Mouse (Mus musculus): ENCODE results near the gene Lrp3. TPM values are rescaled to one million over a fixed set of nuclear protein-coding genes. Genes with fewer than 3 reads are reported as not detected.
"Not testable (repeated sequence)": the region's sequence is repeated elsewhere in the genome, so short reads cannot be mapped to it uniquely, and the experiment has no call there.

The Lrp3 gene
- 10 to 100 TPM; 18.4 to 19.3 TPM for total RNA-seq (2021)
- long read RNA-seq, experiment 1, full-length matches to known transcripts: 11 of 23 reads
- long read RNA-seq, experiment 1, partial matches to known transcripts: 3 of 23 reads
- long read RNA-seq, experiment 1, other reads (novel, unspliced or antisense): 9 of 23 reads
- long read RNA-seq, experiment 2, full-length matches to known transcripts: 6 of 10 reads
- long read RNA-seq, experiment 2, partial matches to known transcripts: 0 of 10 reads
- long read RNA-seq, experiment 2, other reads (novel, unspliced or antisense): 4 of 10 reads

DNA sequence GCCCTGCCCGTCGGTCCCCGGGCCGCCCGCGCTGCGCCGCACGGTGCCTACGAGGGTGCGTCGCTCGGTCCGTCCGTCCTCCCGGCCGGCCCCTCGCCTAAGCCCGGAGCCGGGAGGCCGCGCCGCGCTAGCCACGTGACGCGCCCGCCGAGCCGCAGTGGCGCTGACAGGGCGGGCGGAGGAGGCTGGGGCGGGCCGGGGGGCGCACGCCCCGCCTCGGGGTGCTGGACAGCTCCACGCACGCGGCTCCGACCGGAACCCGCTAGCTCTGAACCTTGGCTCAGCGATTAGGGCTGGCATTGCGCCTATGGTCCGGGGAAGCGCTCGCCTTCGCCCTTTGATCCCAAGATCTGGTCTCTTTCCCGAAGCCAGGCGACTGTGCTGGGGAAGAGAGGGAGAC lies at the start of gene Lrp3:
TSS of gene Lrp3 (minus strand) at position 274 of the 400 bp plus-strand sequence.
- DNase-seq: peak; percentile 92 to 94

DNA sequence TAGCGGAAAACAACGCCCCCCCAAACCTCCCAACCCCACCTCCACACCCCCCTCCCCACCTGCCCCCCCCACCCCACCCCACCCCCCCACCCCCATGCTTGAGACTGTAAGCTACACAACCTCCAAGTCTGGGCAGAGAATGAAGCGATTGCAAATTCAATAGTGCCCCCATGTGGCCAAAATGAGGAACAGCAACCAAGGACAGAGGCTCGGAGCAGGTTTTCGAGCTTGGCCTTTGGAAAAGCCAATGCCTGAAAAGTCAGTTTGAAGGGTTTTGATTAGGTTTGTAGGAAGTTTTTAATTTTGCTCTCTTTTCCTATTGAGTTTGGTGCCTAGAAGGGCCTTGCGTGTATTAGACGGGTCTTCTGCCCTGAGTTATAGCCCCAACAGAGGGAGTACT lies 49.4 kb upstream of the Lrp3 start:
- DNase-seq: peak; percentile 54 to 61

DNA sequence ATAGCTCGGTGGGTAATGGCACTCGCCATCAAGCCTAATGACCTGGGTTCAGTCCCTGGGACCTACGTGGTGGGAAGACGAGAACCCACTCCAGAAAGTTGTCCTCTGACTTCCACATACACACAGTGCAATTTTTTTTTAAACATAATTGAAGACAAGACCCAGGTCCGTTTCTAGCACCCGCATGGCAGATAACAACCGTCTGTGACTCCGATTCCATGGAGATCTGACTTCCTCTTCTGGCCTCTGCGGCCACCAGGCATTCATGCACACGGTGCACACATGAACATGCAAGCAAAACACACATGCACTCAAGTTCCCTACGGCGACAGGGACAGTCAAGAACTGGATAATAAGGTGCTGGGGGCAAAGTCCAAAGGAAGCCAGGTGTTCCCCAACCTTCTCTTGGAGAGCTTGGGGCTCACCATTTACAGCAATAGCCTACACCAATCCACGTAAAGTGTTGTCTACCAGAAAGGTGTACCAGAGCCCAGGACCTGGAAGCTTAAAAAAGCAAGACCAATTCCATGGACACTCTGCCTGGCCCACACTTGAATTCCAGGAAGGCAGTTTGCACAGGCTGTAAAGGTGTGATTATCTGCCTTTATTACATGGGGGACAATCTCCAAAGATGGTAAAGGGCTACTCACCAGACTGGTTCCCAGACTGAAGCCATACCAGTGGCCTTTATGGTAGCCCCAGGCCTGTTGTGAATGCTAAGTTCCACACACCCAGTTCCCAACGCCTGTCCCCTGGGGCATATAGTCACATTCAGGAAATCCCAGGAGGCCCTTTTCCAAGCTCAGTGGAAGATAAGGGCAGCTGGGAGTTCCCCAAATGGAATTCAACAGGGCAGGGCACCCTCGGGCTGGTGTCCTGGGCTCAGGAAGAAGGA lies 48.5 kb upstream of the Lrp3 start:
- DNase-seq: no peak

DNA sequence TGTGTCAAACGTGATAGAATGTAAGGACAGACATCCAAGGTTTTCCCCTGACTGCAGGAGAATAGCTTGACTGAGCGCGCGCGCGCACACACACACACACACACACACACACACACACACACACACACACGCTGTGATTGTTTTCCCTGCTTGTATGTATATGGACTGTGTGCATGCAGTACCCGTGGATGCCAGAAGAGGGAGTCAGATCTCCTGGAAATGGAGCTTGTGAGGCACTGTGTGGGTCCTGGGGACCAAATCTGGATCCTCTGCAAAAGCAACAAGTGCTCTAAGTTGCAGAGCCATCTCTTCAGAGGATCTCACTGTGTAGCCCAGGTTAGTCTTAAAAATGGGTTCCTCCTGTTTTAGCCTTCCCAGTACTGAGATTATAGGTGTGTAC lies 44.1 kb upstream of the Lrp3 start:
- no peak for DNase-seq

DNA sequence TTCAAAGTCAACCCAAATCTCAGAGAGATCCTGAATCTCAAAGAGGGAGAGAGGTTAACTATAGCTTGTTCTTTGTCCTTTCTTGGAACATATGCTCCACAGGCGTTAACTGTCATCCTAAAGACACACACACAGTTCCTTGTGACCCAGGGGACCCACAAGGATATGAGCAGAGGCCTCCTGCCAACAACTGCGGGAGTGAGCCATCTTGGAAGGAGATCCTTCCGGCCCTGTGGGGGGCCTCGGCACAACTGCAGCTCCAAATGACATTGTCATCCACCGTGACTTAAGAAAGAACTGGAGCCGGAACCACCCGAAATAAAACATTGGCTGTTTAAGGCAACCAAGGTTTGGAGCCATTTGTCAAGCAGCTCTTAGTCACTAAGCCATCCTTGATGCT lies 43.0 kb upstream of the Lrp3 start:
- DNase-seq: peak in 1 of 2 experiments; percentile 14

DNA sequence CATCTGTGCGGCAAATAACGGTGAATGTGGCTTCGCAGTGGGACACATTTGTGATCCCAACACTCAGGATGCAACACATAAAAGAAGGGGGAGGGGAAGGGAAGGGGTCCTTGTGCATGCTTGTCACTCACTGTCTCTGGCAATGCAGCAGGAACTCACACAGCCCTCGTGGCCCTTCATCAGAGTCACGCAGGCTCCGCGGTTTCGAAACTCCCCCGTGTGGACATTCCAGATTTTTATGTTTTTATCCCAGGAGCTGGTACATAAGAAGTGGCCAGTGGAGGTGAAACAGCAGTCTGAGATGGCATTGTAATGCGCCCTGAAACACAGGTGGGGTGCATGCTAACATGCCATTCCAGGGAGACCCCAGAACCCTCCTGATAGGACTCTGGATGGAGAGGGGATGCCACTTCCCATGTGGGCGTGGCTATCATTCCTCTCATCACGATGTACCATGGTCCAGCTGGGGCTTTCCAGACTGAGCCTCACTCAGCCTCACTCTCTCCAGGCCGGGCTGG lies 36.8 kb upstream of the Lrp3 start:
- peak; percentile 39 to 61 for DNase-seq

DNA sequence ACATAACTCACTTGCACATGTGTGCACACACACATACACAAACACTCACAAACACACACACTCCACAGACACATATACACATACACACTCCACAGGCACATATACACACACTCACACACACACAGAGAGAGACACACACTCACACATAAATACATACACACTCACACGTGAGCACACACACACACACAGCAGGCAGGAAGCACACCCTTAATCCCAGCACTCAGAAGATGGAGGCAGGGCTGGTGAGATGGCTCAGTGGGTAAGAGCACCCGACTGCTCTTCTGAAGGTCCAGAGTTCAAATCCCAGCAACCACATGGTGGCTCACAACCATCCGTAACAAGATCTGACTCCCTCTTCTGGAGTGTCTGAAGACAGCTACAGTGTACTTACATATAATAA lies 22.6 kb upstream of the Lrp3 start:
- DNase-seq: not testable (repeated sequence)

DNA sequence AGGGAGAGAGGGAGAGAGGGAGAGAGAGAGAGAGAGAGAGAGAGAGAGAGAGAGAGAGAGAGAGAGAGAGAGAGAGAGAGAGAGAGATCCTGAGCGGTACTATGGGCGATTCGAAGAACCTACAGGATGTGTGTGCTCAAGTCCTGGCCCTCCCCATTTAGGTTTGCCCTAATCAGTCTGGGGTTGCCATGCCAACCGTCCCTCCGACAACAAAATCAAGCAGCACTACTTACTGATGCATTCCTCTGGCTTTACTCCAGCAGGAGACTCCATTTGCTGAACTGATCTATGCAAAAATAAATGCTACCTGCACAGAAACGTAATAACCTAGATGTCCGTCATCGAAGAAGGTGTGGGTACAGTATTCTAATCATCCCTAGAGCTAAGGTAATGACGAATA lies 20.0 kb upstream of the Lrp3 start:
- DNase-seq: peak; percentile 72 to 75

DNA sequence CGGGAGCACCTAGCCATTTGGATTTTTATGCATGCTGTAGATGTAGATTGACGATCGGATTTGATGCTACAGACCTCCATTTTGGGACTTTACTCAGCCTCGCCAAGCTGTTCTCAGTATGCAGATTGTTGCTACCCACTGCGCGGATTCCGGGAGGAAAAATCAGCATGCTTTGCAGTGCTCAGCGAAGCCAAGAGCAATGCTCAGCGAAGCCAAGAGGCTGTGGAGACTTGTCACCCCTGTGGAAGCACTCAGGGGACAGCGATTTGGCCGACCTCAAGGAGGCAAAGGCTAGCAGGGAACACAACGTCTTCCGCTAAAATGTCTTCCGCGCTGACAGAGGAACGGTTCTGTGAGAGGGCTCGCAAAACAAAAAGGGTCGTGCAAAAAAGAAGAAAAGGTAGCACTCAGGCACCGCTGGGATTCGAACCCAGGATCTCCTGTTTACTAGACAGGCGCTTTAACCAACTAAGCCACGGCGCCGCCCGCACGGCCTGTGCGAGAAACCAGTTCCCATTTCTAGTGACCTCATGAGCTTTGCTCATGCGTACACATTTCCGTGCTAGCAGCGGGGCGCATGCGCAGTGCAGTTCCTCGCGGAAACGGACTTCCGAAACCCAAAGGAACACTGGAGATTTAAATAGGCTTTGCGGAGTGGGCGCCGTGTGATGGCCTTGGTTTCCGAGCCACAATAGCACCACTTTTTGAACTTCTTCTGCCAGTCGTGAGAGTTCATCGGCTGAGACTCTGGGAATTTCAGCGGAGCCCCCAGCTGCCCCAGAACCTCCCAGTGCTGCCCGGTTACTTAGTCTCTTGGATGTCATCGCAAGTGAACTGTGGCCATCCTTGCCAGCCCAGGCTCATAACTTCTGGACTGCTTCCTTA lies 19.3 kb upstream of the Lrp3 start:
- peak; percentile 96 to 97 for DNase-seq

DNA sequence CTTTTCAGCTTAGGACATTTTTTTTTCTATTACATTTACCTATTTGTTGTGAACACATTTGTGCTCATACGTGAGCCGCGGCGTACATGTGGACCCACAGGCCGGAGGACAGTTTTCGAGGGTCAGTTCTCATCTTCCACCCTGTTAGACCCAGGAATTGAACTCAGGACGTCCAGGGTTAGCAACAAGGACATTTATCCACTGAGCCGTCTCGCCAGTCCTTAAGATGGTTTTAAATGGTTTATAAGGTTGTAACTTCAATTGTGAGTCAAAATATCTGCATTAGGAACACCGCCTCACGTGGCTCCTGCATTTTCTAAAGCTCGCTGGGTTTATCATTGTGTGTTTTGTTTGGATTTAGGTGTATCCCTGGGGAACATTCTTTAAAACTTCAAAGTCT lies 18.6 kb upstream of the Lrp3 start:
- no peak for DNase-seq

DNA sequence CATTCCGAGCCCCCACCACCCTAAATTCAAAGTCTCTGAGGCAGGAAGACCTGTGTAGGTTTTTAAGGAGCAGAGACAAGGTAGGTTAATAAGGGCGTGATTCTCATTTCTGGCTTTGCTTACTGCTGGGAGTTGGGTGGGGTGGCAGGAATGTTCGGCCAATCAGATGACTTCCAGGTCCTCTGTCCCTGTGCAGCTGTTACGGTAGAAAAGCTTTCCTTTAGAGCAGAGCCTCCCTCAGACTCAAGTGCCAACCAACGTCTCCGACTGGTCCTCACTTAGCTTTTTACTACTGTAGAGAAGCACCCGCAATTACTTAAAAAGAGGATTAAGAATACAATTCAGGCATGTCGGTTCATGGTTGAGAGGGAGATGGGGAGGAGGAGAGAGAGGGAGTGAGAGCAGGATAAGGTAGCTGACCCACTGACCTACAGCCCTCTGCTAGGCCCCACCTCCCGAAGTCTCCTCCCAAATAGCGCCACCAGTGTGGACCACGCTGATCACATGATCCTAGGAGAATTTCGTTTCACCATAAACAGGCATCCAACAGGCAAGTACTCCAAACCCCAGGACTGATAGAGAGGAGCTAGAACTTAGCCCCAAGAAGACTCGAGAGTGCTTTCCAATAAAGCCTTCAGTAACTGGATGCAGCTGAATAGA lies 17.6 kb upstream of the Lrp3 start:
- DNase-seq: no peak

DNA sequence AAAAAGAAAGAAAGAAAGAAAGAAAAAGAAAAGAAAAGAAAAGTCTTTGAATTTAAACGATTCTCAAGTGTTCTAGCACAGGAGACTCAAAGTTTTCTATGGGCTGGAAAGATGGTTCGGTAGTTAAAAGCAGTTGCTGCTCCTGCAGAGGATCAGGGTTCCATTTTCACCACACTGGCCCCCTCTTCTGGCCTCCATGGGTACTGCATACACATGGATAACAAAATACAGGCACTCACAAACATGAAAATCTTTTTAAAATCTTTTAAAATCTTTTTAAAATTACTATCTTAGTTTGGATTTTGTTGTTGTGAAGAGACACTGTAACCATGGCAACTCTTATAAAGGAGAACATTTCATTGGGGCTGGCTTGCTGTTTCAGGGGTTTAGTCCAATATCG lies 15.0 kb upstream of the Lrp3 start:
- no peak for DNase-seq

DNA sequence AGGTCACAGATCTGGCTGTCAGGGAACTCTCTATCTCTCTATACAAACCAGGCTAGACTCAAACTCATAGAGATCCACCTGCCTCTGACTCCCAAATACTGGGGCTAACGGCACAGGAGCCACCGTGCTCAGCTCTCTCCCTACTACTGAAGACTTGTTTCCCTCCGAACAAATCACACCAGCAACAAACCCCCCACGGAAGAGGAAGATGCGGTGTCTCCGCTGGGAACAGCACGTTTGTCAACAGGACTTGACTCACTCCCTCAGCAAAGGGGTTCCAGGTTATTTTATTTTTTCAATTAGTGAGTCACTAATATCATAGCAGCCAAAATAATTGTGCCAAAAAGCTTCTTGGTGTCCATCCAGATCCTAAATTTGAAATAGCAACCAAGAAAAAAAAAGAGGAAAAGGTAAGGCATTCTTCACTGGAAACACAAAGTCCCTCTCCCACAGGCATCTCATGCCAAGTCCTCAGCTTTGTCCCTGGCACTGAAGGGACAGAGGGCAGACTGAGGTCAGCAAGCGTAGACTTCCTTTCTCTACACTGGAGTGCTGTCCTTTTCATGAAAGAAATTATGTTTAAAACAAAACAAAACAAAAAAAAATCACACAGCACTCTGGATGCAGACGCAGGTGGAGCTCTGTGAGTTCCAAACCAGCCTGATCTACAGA lies 5.5 kb upstream of the Lrp3 start:
- peak in 1 of 2 experiments; percentile 25 for DNase-seq

DNA sequence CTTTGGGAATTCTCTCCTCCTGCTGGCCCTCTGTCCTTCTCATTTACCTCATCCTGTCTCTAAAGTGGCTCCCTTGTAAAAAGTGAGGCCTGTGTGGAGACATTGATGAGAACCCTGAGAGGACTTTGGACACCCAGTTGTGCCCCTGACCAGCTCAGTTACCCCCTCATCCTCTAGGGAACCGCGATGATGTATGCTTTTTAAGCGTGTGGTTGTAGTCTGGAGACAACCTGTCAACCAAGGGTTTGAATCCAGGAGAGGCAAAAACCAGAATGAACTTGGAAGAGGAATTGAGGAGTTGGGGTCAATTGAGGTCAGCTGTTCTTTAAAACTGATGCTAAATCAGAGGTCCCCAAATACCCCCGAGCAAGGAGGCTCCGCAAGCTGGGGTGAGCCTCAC lies 433 bp upstream of the Lrp3 start:
- no peak for DNase-seq

DNA sequence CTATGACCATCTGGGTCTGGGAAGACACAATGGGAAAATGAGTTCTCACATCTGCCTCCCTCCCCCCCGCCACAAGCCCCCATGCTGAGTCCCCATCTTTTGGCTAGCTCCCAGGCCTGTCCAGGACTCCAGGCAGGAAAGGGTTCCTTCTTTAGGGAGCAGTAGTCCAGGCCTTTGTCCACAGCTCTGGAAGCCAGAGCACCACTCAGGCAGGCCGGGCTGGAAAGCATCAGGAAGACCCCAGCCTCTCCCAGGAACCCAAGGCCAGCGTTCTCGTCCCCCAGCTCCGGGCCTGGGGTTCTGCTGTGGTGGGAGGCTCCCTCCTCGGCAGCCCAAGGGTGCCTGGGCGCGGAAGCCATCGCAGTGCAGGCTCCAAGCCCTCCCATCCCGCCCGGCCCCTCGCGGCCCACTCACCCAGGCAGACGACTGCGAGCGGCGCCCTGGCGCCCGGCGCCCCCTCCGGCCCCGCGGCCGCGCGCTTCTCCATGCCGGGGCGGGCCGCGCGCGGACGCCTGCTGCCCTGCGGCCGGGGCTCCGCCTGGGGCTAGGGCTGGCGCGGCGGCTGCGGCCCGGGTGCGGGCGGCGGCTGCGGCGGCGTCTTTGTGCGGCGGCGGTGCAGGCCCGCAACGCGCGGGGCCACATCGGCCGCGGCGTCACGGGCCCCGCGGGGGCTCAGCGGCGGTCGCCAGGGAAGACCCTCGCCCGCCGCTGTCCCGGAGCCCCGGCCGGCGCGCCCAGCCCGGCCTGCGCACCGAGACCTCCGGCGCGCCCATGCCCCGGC lies 666 bp downstream of the Lrp3 start:
- DNase-seq: peak; percentile 35 to 49

DNA sequence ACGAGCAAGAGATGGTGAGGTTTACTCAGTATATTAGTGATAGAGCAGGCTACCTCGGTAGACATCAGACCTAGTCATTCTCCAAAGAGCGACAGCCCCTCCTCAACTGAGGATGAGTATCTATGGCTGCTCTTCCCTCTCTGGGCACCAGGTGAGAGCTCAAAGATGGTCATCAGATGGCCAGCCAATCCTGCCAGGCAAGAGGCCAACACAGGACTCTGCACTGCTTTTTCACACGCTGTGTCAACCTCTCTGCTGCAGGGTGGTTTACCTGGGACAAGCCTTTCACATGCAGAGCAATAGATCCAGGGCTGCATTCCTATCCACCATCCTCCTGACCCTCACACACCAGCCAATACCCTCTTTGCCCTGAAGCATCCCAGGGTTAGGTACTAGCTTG lies 3.5 kb downstream of the Lrp3 start:
- DNase-seq: no peak

DNA sequence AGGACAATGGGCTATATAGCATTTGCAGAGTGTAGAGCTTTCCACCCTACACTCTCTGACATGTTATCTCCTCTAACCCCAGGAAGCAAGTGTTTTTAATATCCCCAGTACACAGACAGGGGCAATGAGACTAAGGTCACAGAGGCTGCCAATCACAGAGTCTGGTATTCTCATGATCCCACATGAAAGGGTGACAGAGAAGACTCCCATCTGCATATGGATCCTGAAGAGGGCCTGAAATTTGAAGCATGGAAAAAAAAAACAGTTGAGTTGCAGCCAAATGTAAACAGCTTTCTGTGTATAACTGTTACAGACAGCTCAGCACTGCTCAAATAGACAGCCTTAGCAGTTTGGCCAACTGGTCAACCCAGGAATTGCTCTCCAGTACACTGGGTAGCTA lies 15.5 kb downstream of the Lrp3 start:
- DNase-seq: no peak

DNA sequence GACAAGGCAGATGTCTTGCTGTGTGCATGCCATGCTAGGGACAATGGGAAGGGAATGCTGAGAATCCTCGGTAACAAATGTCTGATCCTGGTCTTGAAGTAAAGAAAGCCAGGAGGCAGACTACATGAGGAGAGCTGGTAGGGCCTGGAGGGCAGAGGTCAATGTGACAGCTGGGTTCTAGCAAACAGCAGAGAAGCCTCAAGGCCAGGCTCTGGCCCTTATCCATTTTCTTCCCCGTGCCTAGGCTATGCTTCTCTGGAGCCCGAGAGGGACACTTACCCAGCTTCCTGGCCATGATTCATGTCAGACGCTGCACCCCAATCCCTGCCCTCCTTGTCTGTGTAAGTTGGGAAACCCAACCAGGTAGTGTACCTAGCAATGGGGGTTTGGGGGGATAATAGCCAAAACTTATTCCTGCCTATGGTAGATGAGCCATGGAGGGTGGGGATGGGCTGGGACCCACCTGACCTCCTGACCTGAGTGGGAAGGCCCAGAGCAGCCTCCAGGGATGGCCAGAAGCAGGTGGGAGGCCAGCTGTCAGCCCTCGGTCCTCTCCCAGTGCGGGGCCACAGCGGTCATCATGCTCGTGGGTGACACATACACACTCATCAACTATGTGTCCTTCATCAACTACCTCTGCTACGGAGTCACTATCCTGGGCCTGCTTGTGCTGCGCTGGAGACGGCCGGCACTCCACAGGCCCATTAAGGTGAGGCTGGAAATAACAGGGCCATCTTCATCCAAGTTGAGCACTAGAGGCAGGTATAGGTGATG lies 16.1 kb downstream of the Lrp3 start:
- DNase-seq: peak; percentile 38 to 49

DNA sequence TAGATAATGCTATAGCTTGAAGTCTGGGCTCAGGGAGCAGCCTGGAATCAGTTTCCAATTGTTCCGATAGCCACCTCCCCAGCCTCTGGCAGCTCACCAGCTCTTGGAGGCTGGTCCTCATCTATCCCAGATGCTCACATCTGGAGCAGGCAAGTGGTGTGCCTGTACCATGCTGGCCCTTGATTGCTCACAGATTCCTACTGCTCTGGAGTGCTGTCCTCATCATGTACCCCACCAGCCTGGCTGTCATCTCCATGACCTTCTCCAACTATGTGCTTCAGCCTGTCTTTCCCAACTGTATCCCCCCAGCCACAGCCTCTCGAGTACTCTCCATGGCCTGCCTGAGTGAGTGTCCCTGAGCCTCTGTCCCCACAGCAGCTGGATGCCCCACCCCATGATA lies 18.3 kb downstream of the Lrp3 start:
- DNase-seq: no peak

DNA sequence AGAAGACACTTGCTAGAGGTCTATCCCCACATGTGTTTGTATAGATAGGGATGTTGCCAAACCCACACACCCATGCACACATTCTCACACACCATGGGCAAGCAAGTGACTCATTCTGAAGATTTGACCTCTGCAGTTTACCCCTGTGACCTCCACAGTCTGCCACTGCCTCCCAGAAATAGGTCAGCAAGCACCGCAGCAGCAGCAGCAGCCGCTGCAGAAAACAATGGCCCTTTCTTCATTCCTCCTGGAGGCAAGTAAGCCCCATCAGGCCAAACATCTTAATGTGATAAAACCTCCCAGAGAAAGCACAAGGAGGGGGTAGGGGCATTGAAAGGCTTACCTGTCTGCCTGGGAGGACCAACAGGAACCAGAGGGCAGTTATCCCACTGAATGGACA lies 24.0 kb downstream of the Lrp3 start:
- no peak for DNase-seq
